Mouse (Mus musculus): ENCODE data around the gene Ptbp3.

DNA sequence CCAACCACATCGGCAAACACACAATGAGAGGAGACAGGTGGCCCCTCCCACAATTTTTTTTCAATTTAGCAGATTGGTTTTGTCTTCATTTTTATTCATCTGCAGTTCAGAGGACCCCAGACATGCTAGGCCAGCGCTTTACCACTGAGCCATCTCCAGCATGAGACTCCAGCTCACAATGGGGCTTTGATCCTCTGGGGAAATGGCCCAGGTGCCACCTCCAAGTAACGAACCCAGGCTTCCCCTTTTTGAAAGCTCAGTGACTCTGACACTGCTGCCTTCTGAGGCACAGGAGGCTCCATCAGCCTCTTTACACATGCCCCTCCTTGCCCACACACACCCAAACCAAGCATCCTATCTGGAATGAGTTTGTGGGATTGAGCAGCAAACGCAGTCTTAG, 105.1 kb downstream of the Ptbp3 start:
- TF ChIP-seq CTCF (IDR thresholded peaks at IDR 0.05; ENCODE audit: low read depth, low read length) (no peak), TAL1 (conservative IDR thresholded peaks at IDR 0.05; ENCODE audit: low read depth, low read length) (no peak), GATA1 (IDR thresholded peaks at IDR 0.05; ENCODE audit: borderline replicate concordance, low read length) (no peak), GATA2 (IDR thresholded peaks at IDR 0.05; ENCODE audit: borderline replicate concordance, low read depth, low read length) (no peak)

Data from G1E (cell line).